Mouse (Mus musculus) small intestine, adult 2 months (tissue): Measurements from ENCODE around the gene Gls.

ENCODE experiments used
- CTCF ChIP-seq: fragments of 200-500 bp; IDR thresholded peaks from 2 replicates; pipeline ENCODE4 v1.5.1; 2012; ENCODE audit warnings: low read depth, mild to moderate bottlenecking, control low read depth, inconsistent platforms, low read length, moderate library complexity, mixed read lengths; ENCODE audit not compliant: insufficient replicate concordance, insufficient read length; ENCODE audit errors: extremely low read depth
- POLR2A ChIP-seq: fragments of 200-500 bp; IDR thresholded peaks from 2 replicates; pipeline ENCODE4 v1.6.1; 2012; ENCODE audit warnings: low read depth, mild to moderate bottlenecking, control low read depth, inconsistent platforms, low read length, moderate library complexity

- TF ChIP-seq POLR2A (no peak), CTCF (no peak)
These were observed 56.0 kb downstream of the Gls start for GRCm38 (mm10) chr1:52176999-52177398.
